Mouse (Mus musculus): ENCODE results near the gene Gm11172. TPM values are rescaled to one million over a fixed set of nuclear protein-coding genes. Genes with fewer than 3 reads are reported as not detected.

Gene Gm11172
- polyA plus RNA-seq, 1 experiment from 2014 or later, result not detected

DNA sequence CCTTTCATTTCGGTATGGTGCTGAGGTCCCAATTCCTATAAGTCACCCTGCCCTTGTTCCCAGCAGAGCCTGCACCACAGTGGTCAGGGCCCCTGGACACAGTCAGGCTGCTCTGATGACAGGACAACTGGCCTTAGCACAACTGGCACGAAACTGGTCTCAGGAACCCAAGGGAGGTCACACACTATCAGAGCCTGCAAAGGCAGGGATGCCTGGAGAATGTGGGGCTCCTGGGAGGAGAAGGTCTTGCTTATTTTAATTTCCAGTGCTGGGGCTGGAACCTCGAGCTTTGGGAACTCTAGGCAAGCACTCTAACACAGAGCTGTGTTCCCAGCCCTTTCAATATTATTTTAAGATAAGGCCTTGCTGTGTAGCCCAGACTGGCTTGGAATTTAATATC lies 7.3 kb downstream of the Gm11172 start:
- Histone ChIP-seq H3K9ac (no peak overlapping the region), H3K9me3 (no peaks in the 10 kb centered on the region), H3K27ac (replicated peaks) (no peak overlapping the region), H3K27me3 (no peaks in the 10 kb centered on the region), H3K4me1 (replicated peaks) (no peaks in the 10 kb centered on the region), H3K4me2 (no peak overlapping the region), H3K36me3 (no peaks in the 10 kb centered on the region), H3K4me3 (no peak overlapping the region)
- ATAC-seq (ENCODE audit: low read depth), result no peak
- 75% methylated on average over 3 of the region's 3 CpGs for WGBS

DNA sequence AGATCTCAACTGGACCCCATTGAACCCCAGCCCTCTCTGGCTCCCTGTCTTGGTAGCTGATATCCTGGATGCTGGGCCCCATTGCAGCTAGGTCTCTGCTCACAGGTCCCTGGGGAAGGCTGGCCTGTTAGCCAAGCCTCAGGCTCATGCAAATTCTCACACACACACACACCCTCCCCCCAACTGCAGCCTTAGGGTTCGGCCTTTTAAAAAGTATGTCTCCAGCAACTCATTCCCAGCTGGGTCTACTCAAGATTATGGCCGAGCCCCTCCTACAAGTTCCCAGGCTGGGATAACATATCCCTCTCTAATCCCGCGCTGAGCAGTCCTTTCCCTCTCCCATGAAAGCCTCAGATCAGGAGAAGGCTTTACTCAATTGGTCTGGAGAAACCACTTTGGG lies 8.7 kb downstream of the Gm11172 start:
- Histone ChIP-seq H3K27me3 (no peaks in the 10 kb centered on the region), H3K9me3 (no peaks in the 10 kb centered on the region), H3K4me3 (no peak overlapping the region), H3K9ac (no peak overlapping the region), H3K27ac (replicated peaks) (no peak overlapping the region), H3K36me3 (no peaks in the 10 kb centered on the region), H3K4me1 (replicated peaks) (no peaks in the 10 kb centered on the region), H3K4me2 (no peak overlapping the region)
- ATAC-seq (ENCODE audit: low read depth), result no peak
- WGBS, result 74% methylated on average over 4 of the region's 4 CpGs

DNA sequence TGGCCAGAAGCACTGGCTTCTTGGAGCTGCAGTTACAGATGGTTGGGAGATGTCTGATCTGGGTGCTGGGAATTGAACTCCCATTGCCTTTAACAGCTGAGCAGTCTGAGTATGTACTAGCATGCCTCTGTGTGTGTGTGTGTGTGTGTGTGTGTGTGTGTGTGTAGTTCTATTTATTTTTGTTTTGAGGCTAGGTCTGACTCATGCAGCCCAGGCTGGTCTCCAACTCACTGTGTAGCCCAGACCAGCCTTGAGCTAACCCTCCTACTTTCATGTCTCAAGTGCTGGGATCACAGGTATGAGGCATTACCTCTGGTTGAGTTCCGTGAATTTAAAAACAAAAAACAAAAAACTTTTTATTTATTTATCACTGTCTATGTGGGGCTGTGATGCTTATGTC lies 11.8 kb downstream of the Gm11172 start:
- Histone ChIP-seq H3K9ac (no peak overlapping the region), H3K9me3 (no peaks in the 10 kb centered on the region), H3K27ac (replicated peaks) (no peak overlapping the region), H3K4me2 (no peak overlapping the region), H3K4me3 (no peak overlapping the region), H3K4me1 (replicated peaks) (no peaks in the 10 kb centered on the region), H3K36me3 (no peaks in the 10 kb centered on the region), H3K27me3 (no peaks in the 10 kb centered on the region)
- ATAC-seq (ENCODE audit: low read depth), result no peak
- WGBS, result 94% methylated on average over 1 of the region's 1 CpGs

DNA sequence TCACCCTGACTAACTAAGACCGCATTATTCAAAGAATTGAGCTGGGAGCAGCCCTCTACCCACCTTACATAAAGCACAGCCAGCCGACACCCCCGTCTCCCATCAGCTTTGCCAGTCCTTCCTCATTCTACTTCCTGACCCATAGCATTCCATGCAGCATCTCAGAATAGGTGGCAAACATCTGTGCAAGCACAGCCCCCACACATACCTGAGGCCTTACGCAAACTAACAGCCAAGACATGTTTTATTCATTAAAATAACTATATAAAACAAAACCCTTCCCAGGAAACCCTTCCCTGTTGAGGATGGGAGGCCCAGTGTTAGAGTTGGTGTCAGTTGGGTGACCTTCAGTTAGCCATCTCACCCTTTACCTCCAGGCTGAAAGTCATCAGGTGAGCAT lies 13.1 kb downstream of the Gm11172 start:
- WGBS, result 89% methylated on average over 4 of the region's 4 CpGs
- no peaks in the 10 kb centered on the region for H3K9me3 ChIP-seq

DNA sequence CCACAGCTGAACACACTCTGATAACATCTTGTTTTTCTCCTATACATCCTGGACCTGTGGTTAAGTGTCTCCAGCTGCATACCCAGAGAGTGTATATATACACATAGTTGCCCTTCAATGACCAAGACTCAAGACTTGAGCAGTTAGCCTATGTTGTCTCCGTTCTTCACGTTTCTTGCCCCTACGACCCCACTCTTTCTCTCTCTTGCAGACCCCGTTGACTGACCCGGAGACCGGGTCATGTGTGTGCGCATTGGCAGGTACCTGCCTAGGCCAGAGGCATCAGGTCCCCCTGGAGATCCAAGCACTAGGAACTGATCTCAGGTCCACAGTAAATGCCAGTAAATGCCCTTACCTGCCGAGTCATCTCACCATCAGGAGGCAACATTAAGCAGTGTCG lies 14.6 kb downstream of the Gm11172 start:
- Histone ChIP-seq H3K27ac (replicated peaks) (no peak overlapping the region), H3K4me3 (no peak overlapping the region), H3K9me3 (no peaks in the 10 kb centered on the region), H3K36me3 (no peaks in the 10 kb centered on the region), H3K27me3 (no peaks in the 10 kb centered on the region), H3K4me2 (no peak overlapping the region), H3K9ac (no peak overlapping the region), H3K4me1 (replicated peaks) (no peaks in the 10 kb centered on the region)
- ATAC-seq (ENCODE audit: low read depth), result no peak
- 90% methylated on average over 9 of the region's 9 CpGs for WGBS

More for the DNA sequence above, 13.1 kb downstream of the Gm11172 start:
- no peaks in the 10 kb centered on the region for H3K36me3 ChIP-seq
- H3K27ac ChIP-seq (replicated peaks), result no peak overlapping the region
- no peak for ATAC-seq (ENCODE audit: low read depth)
- H3K4me2 ChIP-seq, result no peak overlapping the region
- H3K4me3 ChIP-seq, result no peak overlapping the region
- H3K9ac ChIP-seq, result no peak overlapping the region
- H3K4me1 ChIP-seq (replicated peaks), result no peaks in the 10 kb centered on the region
- no peaks in the 10 kb centered on the region for H3K27me3 ChIP-seq

DNA sequence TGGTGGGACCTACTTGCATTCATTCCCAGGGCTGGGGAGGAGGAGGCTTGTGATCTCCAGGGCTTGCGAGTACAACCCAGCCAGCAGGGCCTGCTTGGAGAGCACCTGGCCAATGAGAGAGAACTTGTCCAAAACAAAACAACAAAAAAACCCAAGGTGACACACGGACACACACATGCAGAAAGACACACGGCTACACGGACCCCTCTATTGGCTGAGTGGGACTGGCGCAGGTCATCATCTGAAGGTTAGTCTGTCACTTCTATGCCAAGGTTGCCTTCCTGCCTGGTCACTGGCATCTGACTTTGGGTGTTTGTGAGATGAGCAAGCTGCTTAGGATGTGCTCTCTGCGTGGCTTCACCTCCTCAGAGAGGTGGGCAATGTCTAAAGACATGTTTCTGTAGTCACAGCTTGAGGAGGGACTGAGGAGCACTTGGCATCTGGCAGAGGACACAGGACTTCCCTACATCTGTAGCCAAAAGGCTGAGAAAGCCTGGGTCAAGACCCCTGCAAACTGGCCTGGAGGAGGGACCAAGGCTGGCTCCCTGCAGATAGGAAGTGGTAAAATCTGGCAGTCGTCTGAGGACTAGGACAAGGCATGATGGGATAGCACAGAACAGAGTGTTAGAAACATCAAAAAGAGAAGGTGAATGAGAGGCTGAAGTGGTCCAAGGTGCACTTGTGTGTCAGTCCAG lies 15.2 kb downstream of the Gm11172 start:
- no peaks in the 10 kb centered on the region for H3K27me3 ChIP-seq
- H3K4me1 ChIP-seq (replicated peaks), result no peaks in the 10 kb centered on the region
- H3K4me3 ChIP-seq, result no peak overlapping the region
- no peaks in the 10 kb centered on the region for H3K9me3 ChIP-seq
- no peak overlapping the region for H3K27ac ChIP-seq (replicated peaks)
- no peak overlapping the region for H3K4me2 ChIP-seq
- H3K36me3 ChIP-seq, result no peaks in the 10 kb centered on the region
- no peak overlapping the region for H3K9ac ChIP-seq
- WGBS, result 79% methylated on average over 7 of the region's 7 CpGs
- ATAC-seq (ENCODE audit: low read depth), result no peak

DNA sequence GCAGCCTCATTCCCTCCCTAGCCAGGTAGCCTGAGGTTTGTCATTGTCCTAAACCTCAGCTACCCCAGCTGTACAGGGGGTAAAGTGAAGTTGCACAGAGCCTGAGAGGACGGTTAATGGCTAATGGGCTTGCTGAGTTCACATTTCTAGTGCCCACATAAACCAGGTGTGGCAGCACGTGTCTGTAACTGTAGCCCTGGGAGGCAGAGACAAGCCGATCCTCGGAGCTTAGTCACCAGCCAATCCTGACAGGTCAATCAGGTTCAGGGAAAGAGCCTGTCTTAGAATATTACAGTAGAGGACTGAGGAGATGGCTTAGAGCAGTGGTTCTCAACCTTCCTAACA lies 15.7 kb downstream of the Gm11172 start:
- no peak overlapping the region for H3K4me3 ChIP-seq
- no peak overlapping the region for H3K27ac ChIP-seq (replicated peaks)
- no peaks in the 10 kb centered on the region for H3K36me3 ChIP-seq
- no peaks in the 10 kb centered on the region for H3K27me3 ChIP-seq
- 75% methylated on average over 4 of the region's 4 CpGs for WGBS
- no peak overlapping the region for H3K4me2 ChIP-seq
- H3K4me1 ChIP-seq (replicated peaks), result no peaks in the 10 kb centered on the region
- H3K9me3 ChIP-seq, result no peaks in the 10 kb centered on the region
- no peak overlapping the region for H3K9ac ChIP-seq
- no peak for ATAC-seq (ENCODE audit: low read depth)

DNA sequence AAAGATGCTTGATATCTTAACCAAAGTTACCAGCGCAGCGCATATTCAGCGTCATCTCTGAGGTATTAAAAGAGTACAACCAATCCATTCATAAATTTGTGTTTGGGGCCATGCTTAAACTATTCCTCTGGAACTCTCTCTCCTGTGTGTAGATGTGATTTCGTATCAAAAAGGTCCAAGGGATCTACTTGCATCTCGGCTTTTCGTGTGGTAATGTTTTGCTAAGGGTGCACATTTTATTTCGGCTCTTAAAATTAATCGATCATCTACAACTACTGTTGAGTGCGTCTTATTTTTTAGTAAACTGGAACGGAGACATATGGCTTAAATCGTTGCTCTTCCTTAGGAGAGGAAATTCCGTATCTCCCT lies 21.8 kb downstream of the Gm11172 start:
- peak overlapping the region; percentile 94 for H3K4me2 ChIP-seq
- H3K4me1 ChIP-seq (replicated peaks), result peaks cover 22% of the 10 kb centered on the region
- 10% methylated on average over 12 of the region's 12 CpGs for WGBS
- H3K27ac ChIP-seq (replicated peaks), result no peak overlapping the region
- peak overlapping the region; percentile 80 for H3K4me3 ChIP-seq
- peak overlapping the region; percentile 73 for H3K9ac ChIP-seq
- no peak for ATAC-seq (ENCODE audit: low read depth)
- no peaks in the 10 kb centered on the region for H3K27me3 ChIP-seq
- no peaks in the 10 kb centered on the region for H3K36me3 ChIP-seq
- no peaks in the 10 kb centered on the region for H3K9me3 ChIP-seq

DNA sequence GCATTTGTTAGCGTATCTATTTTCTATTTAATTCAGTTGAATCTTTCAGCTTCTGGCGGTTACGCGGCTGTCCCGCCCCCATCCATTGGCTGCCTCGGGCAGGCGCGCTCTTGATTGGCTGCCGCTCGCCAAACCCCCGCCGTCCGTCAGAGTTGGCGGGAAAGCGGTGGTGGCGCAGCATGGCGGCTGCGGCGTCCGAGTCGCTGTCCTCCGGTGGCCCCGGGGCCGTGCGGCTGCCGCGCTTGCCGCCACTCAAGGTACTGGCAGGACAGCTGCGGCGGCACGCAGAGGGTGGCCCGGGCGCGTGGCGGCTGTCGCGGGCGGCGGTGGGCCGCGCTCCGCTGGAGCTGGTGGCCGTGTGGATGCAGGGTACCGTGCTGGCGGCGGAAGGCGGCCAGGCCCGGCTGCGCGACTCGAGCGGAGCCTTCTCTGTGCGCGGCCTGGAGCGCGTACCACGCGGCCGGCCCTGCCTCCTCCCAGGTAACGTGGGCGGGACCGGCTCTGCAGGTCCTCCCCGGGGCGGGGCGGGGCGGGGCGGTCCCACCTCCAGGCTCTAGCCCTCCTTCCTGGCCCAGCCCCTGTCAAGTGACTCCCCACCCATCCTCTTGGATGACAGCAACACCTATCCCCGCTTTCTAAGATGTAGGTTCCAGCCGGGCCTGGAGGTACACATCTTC lies 22.3 kb downstream of the Gm11172 start, which contains the start of gene Rmi2:
TSS of gene Rmi2 (plus strand) at position 149 of the 677 bp plus-strand sequence.
- Histone ChIP-seq H3K4me2 (peak within 1 kb of the TSS; percentile 94), H3K27me3 (no peaks in the 10 kb centered on the region), H3K27ac (replicated peaks) (no peak within 1 kb of the TSS), H3K9me3 (no peaks in the 10 kb centered on the region), H3K9ac (peak within 1 kb of the TSS; percentile 73), H3K4me3 (peak within 1 kb of the TSS; percentile 80), H3K4me1 (replicated peaks) (peaks cover 22% of the 10 kb centered on the region), H3K36me3 (no peaks in the 10 kb centered on the region)
- WGBS, result 1% methylated on average over 38 of the region's 69 CpGs
- peak; percentile 90 for ATAC-seq (ENCODE audit: low read depth)

DNA sequence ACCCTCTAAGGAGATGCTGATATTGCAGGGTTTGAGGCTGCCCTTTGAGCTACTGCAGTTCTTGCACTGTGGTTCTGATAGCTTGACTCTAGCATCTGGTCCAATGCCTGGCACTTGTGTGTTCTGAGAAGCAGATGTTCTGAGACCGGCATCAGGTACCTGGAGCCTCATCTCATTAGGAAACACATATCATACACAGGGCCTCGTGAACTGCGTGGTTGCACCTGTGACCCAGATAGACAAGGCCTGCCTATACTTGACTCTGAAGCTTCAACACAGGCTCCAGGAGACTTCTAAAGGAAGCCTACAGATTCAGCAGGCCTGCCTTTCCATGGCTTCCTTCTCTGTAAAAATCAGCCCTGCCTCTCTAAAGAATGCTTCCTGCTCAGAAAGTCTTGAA lies 23.7 kb downstream of the Gm11172 start:
- Histone ChIP-seq H3K4me3 (no peak overlapping the region), H3K27me3 (no peaks in the 10 kb centered on the region), H3K9me3 (no peaks in the 10 kb centered on the region), H3K36me3 (no peaks in the 10 kb centered on the region), H3K27ac (replicated peaks) (no peak overlapping the region), H3K9ac (no peak overlapping the region), H3K4me2 (no peak overlapping the region), H3K4me1 (replicated peaks) (peaks cover 22% of the 10 kb centered on the region)
- 95% methylated on average over 3 of the region's 3 CpGs for WGBS
- no peak for ATAC-seq (ENCODE audit: low read depth)

DNA sequence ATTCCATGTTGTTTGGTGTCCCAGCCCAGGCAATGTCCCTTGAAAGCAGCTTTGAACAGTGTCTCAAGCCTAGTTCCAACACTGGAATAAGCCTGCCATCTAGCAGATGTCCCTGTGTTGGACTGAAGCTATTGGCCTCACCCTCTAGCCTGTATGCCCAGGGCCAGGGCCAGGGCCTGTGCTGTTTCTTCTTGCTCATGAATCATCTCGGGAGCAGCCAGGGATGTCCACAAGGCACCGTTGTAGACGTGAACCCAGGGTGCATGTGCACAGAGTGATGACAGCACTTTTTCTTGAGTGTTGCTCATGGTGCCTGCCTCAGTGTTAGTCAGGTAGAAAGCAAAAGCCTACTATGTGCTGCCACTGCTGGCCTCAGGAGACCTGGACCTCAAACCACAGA lies 24.5 kb downstream of the Gm11172 start:
- H3K36me3 ChIP-seq, result no peaks in the 10 kb centered on the region

DNA sequence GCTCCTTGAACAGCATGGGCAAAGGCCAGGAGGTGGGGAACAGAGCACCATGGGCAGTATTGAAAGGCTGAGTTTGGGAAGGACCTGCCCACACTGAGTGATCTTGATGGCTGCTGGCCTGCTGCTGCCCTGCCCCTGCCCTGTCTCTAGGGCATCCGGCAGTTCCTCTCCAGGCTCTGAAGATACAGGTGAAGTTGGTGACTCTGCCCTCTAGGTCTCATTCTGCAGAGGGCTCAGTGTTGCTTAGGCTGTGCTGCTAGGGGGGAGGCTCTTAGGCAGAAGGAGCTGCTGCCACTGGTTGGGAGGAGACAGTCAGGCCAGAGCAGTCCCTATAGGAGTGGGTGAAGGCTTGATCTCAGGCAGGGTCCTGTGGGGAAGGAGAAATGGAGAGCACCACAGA lies 25.2 kb downstream of the Gm11172 start:
- ATAC-seq (ENCODE audit: low read depth), result no peak
- Histone ChIP-seq H3K36me3 (no peaks in the 10 kb centered on the region), H3K27ac (replicated peaks) (no peak overlapping the region), H3K27me3 (no peaks in the 10 kb centered on the region), H3K4me1 (replicated peaks) (peaks cover 22% of the 10 kb centered on the region), H3K9me3 (no peaks in the 10 kb centered on the region), H3K4me3 (no peak overlapping the region), H3K9ac (no peak overlapping the region), H3K4me2 (no peak overlapping the region)
- WGBS, result 85% methylated on average over 1 of the region's 1 CpGs

More for the DNA sequence above, 24.5 kb downstream of the Gm11172 start:
- no peaks in the 10 kb centered on the region for H3K9me3 ChIP-seq
- no peaks in the 10 kb centered on the region for H3K27me3 ChIP-seq
- no peak overlapping the region for H3K4me3 ChIP-seq
- 87% methylated on average over 3 of the region's 3 CpGs for WGBS
- H3K9ac ChIP-seq, result no peak overlapping the region
- no peak for ATAC-seq (ENCODE audit: low read depth)
- H3K4me2 ChIP-seq, result no peak overlapping the region
- H3K4me1 ChIP-seq (replicated peaks), result peaks cover 22% of the 10 kb centered on the region
- no peak overlapping the region for H3K27ac ChIP-seq (replicated peaks)
